In genomic region chr17:66350127-66350526, GRCm38 (mm10) we compare ENCODE assay signal across 10 mouse cellular contexts.
A peak's percentile ranks its signal among the peaks of the same experiment; 100 is the strongest.
DNase-seq lines count a peak whose midpoint lies in the region; ATAC-seq and TF ChIP-seq lines count a peak whose summit lies in the region.
"Had no signal": no experiment of that assay in that cellular context is flagged by ENCODE, and none has a peak within 500 bp of the region (broad histone marks: within the 10 kb centered on the region; RNA-seq: fewer than 3 reads in every experiment).

No protein-coding gene starts in this region.

- peak overlapping the region; percentile 38 for H3K4me2 ChIP-seq in heart, postnatal 0 days (ENCODE audit: low read depth, low read length)
- H3K4me2 ChIP-seq: midbrain, embryonic 13.5 days had no signal

- TF ChIP-seq EP300 in heart, postnatal 0 days (IDR thresholded peaks at IDR 0.05; ENCODE audit: low read depth): no peak

- no peaks in the 10 kb centered on the region for H3K27me3 ChIP-seq in heart, postnatal 0 days (ENCODE audit: control insufficient read depth, insufficient read depth, low read length)
- H3K27me3 ChIP-seq: midbrain, embryonic 13.5 days had no signal

- no peak overlapping the region for H3K27ac ChIP-seq in heart, postnatal 0 days (ENCODE audit: low read depth)
- H3K27ac ChIP-seq: midbrain, embryonic 13.5 days had no signal

- TF ChIP-seq CTCF in heart, postnatal 0 days (IDR thresholded peaks at IDR 0.05; ENCODE audit: low read depth): no peak

- ATAC-seq in heart, postnatal 0 days (ENCODE audit: insufficient read depth, low read depth): peak; percentile 72
- ATAC-seq in granulocyte monocyte progenitor cell, adult 5-6 weeks (replicated peaks; ENCODE audit: poor library complexity, severe bottlenecking): no peak
- ATAC-seq in megakaryocyte progenitor cell, adult 5-6 weeks (replicated peaks; ENCODE audit: poor library complexity): no peak
- ATAC-seq: midbrain, embryonic 13.5 days had no signal

- WGBS in heart, postnatal 0 days: 37% methylated on average over 15 of the region's 15 CpGs

- no peak overlapping the region for H3K9ac ChIP-seq in heart, postnatal 0 days (replicated peaks; ENCODE audit: low read depth, low read length)
- H3K9ac ChIP-seq: midbrain, embryonic 13.5 days had no signal

- no peaks in the 10 kb centered on the region for H3K36me3 ChIP-seq in heart, postnatal 0 days (replicated peaks; ENCODE audit: control insufficient read depth, insufficient read depth, low read length)

- H3K4me3 ChIP-seq in heart, postnatal 0 days (ENCODE audit: low read depth, low read length): no peak overlapping the region
- H3K4me3 ChIP-seq: midbrain, embryonic 13.5 days had no signal

- H3K4me1 ChIP-seq in heart, postnatal 0 days (ENCODE audit: control insufficient read depth, insufficient read depth): 0 out of 2 replicates have a peak, but pooled peaks cover 8% of the 10 kb centered on the region

- H3K9me3 ChIP-seq in heart, postnatal 0 days (replicated peaks; ENCODE audit: control insufficient read depth, low read length): no peaks in the 10 kb centered on the region
- H3K9me3 ChIP-seq: midbrain, embryonic 13.5 days had no signal

- DNase-seq in layer of hippocampus, adult 9-11 months: peak; percentile 62
- no peak for DNase-seq in layer of hippocampus, adult 11-12 months (ENCODE audit: low spot score)
- peak; percentile 27 for DNase-seq in forelimb bud, embryonic 11.5 days (ENCODE audit: low read depth, low spot score)
- DNase-seq in heart, postnatal 0 days (ENCODE audit: low spot score): no peak
- DNase-seq in right cerebral cortex, postnatal 14 days: peak; percentile 75
- DNase-seq in cerebellum, postnatal 10 days: no peak
- DNase-seq: adrenal gland, postnatal 36 days had no signal

Comparison
In these comparisons a context has a peak if more than half of its experiments do, and no peak if none do; other contexts are left out.
1. DNase-seq: peak in layer of hippocampus, adult 9-11 months (single experiment), forelimb bud, embryonic 11.5 days (single experiment) and right cerebral cortex, postnatal 14 days (single experiment); none in layer of hippocampus, adult 11-12 months (single experiment), heart, postnatal 0 days (single experiment) and cerebellum, postnatal 10 days (0 of 2).